In the genomic region with DNA sequence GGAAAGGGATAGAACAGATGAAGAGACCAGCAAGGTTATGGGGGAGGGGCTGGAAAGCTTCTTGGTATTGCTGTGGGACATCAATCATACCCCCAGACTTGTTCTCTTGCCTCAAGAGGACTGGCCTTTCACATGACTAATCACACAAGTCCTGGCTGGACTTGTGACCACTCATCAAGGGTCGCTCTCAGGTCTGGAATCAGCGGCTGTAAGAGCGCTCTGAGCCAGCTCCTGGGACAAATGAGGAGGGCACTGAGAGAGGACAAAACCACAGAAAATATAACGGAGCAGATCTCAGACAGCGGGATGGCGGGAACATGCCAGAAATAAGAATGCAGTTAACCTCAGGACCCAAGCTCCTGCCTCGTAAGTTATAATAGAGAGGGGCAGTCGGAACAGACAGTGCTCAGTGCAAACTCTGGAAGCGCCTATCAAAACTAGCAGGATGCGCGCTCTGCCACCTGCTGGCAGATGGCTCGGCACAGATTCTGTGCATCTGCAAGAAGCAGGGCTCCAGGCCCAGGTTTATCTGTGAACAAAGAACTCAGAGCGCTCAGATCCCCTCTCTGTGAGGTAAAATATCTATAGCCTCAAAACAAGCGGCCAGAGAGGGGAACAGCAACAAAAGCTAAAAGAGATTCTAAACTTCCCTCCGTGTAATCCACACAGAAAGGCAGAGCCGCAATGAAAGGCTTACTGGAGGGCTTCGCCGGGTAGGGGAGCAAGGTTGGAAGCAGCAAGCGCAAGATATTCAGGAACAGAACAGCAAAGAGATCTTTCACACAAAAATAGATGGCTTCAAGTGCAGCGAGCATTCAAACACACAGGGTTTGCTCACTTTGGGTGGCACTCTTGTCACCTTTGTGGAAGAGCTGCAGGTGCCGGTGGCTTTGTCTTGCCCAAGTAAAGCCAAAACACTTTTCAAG, we compare ENCODE assay signal across 9 mouse cellular contexts.
DNase-seq lines count a peak whose midpoint lies in the region; ATAC-seq lines count a peak whose summit lies in the region.
"Had no signal": no experiment of that assay in that cellular context is flagged by ENCODE, and none has a peak within 500 bp of the region (broad histone marks: within the 10 kb centered on the region; RNA-seq: fewer than 3 reads in every experiment).

No protein-coding gene starts in this region.

- H3K27ac ChIP-seq in neural tube, embryonic 11.5 days (ENCODE audit: low read depth, low read length): no peak overlapping the region
- H3K27ac ChIP-seq: limb, embryonic 13.5 days had no signal

- H3K4me1 ChIP-seq in neural tube, embryonic 11.5 days (ENCODE audit: control insufficient read depth, insufficient read depth, low read length): no peaks in the 10 kb centered on the region

- WGBS in neural tube, embryonic 11.5 days: 45% methylated on average over 21 of the region's 21 CpGs

- peak; percentile 6 for DNase-seq in gastrocnemius, adult 18-20 months (ENCODE audit: low spot score)
- no peak for DNase-seq in gastrocnemius, adult 8-10 months (ENCODE audit: low spot score in 2 of 2)
- peak; percentile 84 to 89 for DNase-seq in cerebellum, postnatal 10 days
- peak; percentile 65 for DNase-seq in frontal cortex, postnatal 25 days (ENCODE audit: low spot score in 2 of 2)
- DNase-seq in kidney, adult 8-10 months: peak; percentile 15 to 55
- peak; percentile 82 for DNase-seq in left cerebral cortex, postnatal 4 days
- DNase-seq in neural tube, embryonic 11.5 days (ENCODE audit: low spot score): peak; percentile 73
- peak; percentile 26 to 35 for DNase-seq in thymus, postnatal 36 days

- H3K9me3 ChIP-seq in neural tube, embryonic 11.5 days (ENCODE audit: control insufficient read depth, low read length): no peaks in the 10 kb centered on the region
- H3K9me3 ChIP-seq: limb, embryonic 13.5 days had no signal

- intact Hi-C loops in left cerebral cortex, postnatal 4 days (cut with DNase I): no loop called here

- no peaks in the 10 kb centered on the region for H3K36me3 ChIP-seq in neural tube, embryonic 11.5 days (ENCODE audit: control insufficient read depth, insufficient read depth, low read length)
- H3K36me3 ChIP-seq: limb, embryonic 13.5 days had no signal

- H3K9ac ChIP-seq in neural tube, embryonic 11.5 days (ENCODE audit: low read length): no peak overlapping the region
- H3K9ac ChIP-seq: limb, embryonic 13.5 days had no signal

- no peaks in the 10 kb centered on the region for H3K27me3 ChIP-seq in neural tube, embryonic 11.5 days (ENCODE audit: control insufficient read depth, insufficient read depth, low read length)

- no peak; the same call in 1 of the 2 replicates for ATAC-seq in neural tube, embryonic 11.5 days (ENCODE audit: insufficient read depth, low FRiP score, low TSS enrichment)

- H3K4me3 ChIP-seq in neural tube, embryonic 11.5 days (ENCODE audit: low read depth, low read length): no peak overlapping the region
- H3K4me3 ChIP-seq: limb, embryonic 13.5 days had no signal

- H3K4me2 ChIP-seq in neural tube, embryonic 11.5 days (ENCODE audit: low read depth): no peak overlapping the region
- H3K4me2 ChIP-seq: limb, embryonic 13.5 days had no signal

Comparison
In these comparisons a context has a peak if more than half of its experiments do, and no peak if none do; other contexts are left out.
1. DNase-seq: peak in gastrocnemius, adult 18-20 months (single experiment), cerebellum, postnatal 10 days (2 of 2), frontal cortex, postnatal 25 days (2 of 2), kidney, adult 8-10 months (2 of 2), left cerebral cortex, postnatal 4 days (single experiment), neural tube, embryonic 11.5 days (single experiment) and thymus, postnatal 36 days (2 of 2); none in gastrocnemius, adult 8-10 months (0 of 2).